Mouse (Mus musculus) layer of hippocampus, postnatal 25 days (tissue): Measurements from ENCODE around the gene Trex2. TPM values are rescaled to one million over a fixed set of nuclear protein-coding genes. Genes with fewer than 3 reads are reported as not detected.
"Not testable (repeated sequence)": the region's sequence is repeated elsewhere in the genome, so short reads cannot be mapped to it uniquely, and the experiment has no call there.

Experiments
- DNase-seq, 2 experiments: peaks; one replicate each; pipeline ENCODE4 v3.0.0; 2022; ENCODE audit warnings: mixed read lengths in 2 of 2, low spot score in 1 of 2; ENCODE audit errors: extremely low spot score in 1 of 2
- total RNA-seq, 2 experiments: library from RNA; stranded (reverse); gene quantifications; 2 replicates each; pipeline ENCODE4 v1.2.3; 2021

Gene Trex2
- total RNA-seq, 2 experiments from 2014 or later: not detected

DNA sequence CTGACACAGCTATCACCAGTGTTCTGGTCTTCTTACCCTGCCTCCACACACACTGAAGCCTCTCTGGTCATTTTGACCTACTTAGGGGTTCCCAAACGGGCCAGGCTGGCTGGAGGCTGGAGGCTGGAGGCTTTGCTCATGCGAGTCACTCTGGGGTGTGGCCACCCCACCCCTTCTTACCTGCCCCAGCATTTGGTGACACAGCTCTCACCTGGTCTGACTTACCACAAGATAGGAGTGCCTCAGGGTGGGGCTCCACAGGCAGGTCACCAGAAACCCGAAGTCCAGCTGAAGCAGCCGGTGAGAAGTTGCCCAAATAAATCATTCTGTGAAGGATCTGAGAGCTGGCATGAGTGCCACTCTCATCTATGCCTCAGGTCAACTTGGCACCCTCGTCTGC lies 2.3 kb downstream of the Trex2 start:
- no peak for DNase-seq

- no peak for DNase-seq
These were observed 5.1 kb downstream of the Trex2 start for GRCm38 (mm10) chrX:73430036-73430435.

DNA sequence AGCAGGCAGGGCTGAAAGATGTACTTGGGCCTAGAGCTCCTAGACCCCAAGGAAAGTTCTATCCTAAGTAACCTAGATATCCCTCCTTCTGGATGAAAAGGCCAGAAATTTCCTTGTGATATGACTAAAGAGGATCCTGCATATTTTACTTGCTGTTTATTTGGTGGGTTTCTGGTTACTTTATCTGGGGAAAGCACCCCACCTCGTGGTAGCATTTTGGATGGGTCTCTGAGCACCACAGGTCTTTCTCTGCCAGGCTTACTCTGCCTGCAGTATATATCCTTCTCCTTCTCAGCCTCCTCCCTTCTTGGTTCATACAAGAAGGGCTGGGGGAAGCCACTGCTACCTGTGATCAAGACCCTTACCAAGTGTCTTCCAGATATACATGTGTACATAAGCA lies 22.4 kb downstream of the Trex2 start:
- DNase-seq: no peak

- DNase-seq: peak in 1 of 2 experiments; percentile 14
These were observed 24.1 kb downstream of the Trex2 start, which contains the start of gene Zfp92 for GRCm38 (mm10) chrX:73410880-73411517. Zfp92 (plus strand) TSS chrX:73411096.

- no peak for DNase-seq
These were observed 33.5 kb downstream of the Trex2 start for GRCm38 (mm10) chrX:73401616-73402015.

DNA sequence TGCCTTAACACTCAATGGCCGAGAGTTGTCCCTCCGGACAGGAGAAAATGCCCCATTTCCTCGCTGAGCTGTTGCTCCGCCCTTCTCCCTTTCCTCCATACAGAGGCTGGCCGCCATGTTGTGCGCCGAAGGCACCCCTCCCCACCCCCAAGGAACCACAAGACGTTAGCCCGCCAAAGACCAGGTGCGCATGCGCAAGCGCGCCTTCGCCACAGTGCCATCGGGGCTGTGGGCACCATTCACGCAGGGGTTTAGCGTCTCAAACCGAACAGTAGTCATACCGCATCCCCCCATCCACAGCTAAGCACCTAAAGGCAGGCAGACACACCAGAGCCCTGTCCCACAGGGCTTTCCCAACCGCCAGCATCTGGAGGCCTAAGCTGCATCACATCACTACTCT lies 34.2 kb downstream of the Trex2 start:
- DNase-seq: no peak

DNA sequence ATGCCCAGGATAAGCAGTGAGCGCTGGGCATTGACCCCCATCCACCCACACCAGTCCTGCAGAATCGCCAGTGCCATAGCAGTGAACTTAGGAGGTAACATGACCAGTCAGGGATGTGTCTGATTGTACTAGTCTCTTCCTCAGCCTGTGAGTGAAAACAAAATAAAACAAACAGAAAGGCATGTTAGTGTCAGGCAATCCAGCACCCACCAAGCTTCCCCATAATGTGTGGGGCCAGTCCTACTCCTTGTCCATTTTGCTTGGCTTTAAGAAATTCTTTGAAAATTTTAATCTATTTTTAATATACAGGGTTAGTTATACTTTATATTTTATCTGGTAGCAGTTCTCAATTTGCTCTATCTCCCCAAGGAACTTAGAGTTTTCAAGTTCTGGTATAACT lies 36.5 kb downstream of the Trex2 start, which contains the start of gene Gm18336:
Gm18336 (minus strand) TSS at position 101 of the 400 bp plus-strand sequence.
- DNase-seq: not testable (repeated sequence)

GRCm38 (mm10) chrX:73396446-73396845 lies 38.7 kb downstream of the Trex2 start:
- no peak for DNase-seq

DNA sequence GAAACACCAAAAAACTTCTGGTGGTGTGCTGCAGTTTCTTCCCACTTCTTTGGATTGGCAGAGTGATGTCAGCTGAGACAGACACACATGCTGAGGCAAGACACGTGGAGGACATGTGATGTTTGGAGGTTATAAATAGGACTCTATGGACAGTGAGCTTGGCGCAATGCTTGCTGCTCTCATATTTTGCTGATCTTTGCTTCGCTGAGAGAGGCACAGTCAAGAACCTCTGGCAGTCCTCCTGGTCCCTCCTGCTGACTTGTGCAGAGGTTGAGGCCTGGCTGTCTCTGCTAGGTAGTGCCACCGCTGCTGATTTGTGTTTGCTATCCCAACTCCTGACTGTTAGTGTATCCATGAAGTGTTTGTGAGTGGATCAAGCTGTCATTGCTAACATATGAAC lies 43.7 kb downstream of the Trex2 start:
- no peak for DNase-seq

GRCm38 (mm10) chrX:73384924-73385323 lies 50.2 kb downstream of the Trex2 start:
- DNase-seq: no peak

DNA sequence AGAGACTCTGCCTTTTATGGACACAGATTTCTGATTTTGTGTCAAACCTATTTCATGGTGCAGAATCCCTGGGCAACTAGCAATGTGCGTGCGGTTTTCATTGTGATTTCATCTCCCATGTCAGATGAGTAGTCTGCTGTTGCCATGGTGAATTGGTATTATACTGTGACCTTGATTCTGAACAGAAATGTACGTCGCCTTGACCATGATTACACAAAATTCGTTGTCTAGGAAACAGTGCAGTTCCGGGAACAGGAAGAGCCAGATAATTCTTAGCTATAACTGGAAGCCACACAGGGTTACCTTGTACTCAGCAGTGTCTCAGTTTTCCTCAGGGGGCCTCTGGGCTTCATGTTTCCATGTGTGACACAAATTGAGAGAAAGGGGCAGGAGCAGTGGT lies 50.7 kb downstream of the Trex2 start:
- no peak for DNase-seq

Other genes with a start within 250 kb of the Trex2 start
- gene Xlr3b, start 243.1 kb downstream of the Trex2 start, total RNA-seq: 10 to 100 TPM in 1 of 2 experiments, 1 to 10 TPM in 1; 5.5 to 14.6 TPM
- gene Xlr4b, start 221.0 kb downstream of the Trex2 start, total RNA-seq: 1 to 10 TPM in 1 of 2 experiments, under 1 TPM in 1; 0.84 to 1.4 TPM
- gene F8a, start 207.1 kb downstream of the Trex2 start, total RNA-seq: 10 to 100 TPM; 15.0 to 16.0 TPM
- gene Xlr4c, start 192.2 kb downstream of the Trex2 start, total RNA-seq: 1 to 10 TPM in 1 of 2 experiments, under 1 TPM in 1; 0.37 to 1.4 TPM
- gene Xlr3c, start 170.0 kb downstream of the Trex2 start, total RNA-seq: under 1 TPM in 1 of 2 experiments, not detected in 1; 0.76 TPM
- not detected for gene Xlr5a, start 142.4 kb downstream of the Trex2 start, total RNA-seq
- not detected for gene Xlr5c, start 142.4 kb downstream of the Trex2 start, total RNA-seq
- not detected for gene Gm45015, start 98.5 kb downstream of the Trex2 start, total RNA-seq
- gene Zfp275, start 92.7 kb downstream of the Trex2 start, total RNA-seq: 10 to 100 TPM; 11.2 to 12.2 TPM
- gene Gm18336, start 36.6 kb downstream of the Trex2 start, total RNA-seq: under 1 TPM in 1 of 2 experiments, not detected in 1; 0.16 TPM
- 1 to 10 TPM; 1.6 to 3.1 TPM for gene Zfp92, start 24.2 kb downstream of the Trex2 start, total RNA-seq
- 1 to 10 TPM; 6.9 to 7.5 TPM for gene Haus7, start 23.7 kb upstream of the Trex2 start, total RNA-seq
- gene Bgn, start 48.3 kb upstream of the Trex2 start, total RNA-seq: 10 to 100 TPM; 16.7 to 17.4 TPM
- 100 to 1,000 TPM; 145 to 149 TPM for gene Atp2b3, start 67.7 kb upstream of the Trex2 start, total RNA-seq
- gene Dusp9, start 204.1 kb upstream of the Trex2 start, total RNA-seq: under 1 TPM; 0.47 to 0.54 TPM
- 100 to 1,000 TPM; 115 to 135 TPM for gene Pnck, start 224.8 kb upstream of the Trex2 start, total RNA-seq
- gene Slc6a8, start 237.8 kb upstream of the Trex2 start, total RNA-seq: 100 to 1,000 TPM in 1 of 2 experiments, 10 to 100 TPM in 1; 88.3 to 110 TPM